Mouse (Mus musculus) ES-E14 (cell line): ENCODE results near the gene Foxp1.

Experiments
- CHD2 ChIP-seq: IDR thresholded peaks from 2 replicates; pipeline ENCODE4 v1.6.1; 2014; ENCODE audit warnings: mild to moderate bottlenecking, low read depth, low read length, inconsistent platforms
- HCFC1 ChIP-seq: IDR thresholded peaks from 2 replicates; pipeline ENCODE4 v1.6.1; 2012; ENCODE audit warnings: low read length, inconsistent platforms, borderline replicate concordance; ENCODE audit not compliant: insufficient read depth
- MAFK ChIP-seq: IDR thresholded peaks from 2 replicates; pipeline ENCODE4 v1.6.1; 2014; ENCODE audit warnings: mild to moderate bottlenecking, low read depth, low read length, inconsistent platforms; ENCODE audit not compliant: insufficient read depth
- ZNF384 ChIP-seq: IDR thresholded peaks from 2 replicates; pipeline ENCODE4 v1.6.1; 2012; ENCODE audit warnings: low read depth, low read length, inconsistent platforms

DNA sequence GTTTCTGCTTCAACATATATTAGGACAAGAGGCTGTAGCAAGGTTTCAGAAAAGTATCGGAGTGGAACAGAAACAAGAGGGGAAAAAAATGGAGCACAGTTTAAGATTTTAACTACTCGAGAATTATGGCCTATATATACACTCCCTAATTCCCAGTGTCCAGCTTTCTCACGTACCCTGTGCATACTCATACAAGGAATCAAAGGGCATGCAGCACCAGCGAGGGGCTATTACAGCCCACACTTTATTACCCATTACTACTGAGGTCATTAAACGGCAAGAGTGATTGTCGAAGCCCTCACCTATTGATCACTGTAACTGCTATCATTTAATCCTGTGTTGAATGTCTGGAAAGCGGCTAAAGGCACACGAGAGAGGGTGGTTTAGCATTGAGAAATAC lies 502.8 kb downstream of the Foxp1 start:
- TF ChIP-seq CHD2 (no peak), HCFC1 (no peak), ZNF384 (no peak), MAFK (no peak)
